Mouse (Mus musculus) kidney, adult 9 months (tissue): ENCODE data around the gene Gm10251.
"Not testable (repeated sequence)": the region's sequence is repeated elsewhere in the genome, so short reads cannot be mapped to it uniquely, and the experiment has no call there.

Experiments
- DNase-seq: peaks from one replicate; pipeline ENCODE4 v3.0.0; 2022

The Gm10251 gene

DNA sequence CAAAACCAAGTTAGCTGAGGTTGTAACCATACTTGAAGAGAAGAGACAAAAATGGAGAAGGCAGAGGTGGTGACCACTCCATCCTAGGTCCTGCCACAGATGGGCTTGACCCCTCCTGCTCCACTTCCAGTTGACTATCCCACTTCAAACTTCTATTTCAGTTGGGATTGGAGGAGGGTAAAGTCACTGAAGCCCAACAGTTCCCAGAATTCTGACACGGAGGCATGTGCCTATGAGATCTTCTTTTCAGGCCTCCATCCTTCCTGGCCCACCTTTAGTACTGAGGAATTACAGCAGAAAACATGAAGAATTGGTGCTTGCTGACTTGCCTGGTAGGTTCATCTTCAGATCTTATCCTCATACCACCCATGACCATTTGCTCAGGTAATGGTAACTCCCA is at the start of gene Gm10251:
Gene Gm10251 (minus strand): TSS at position 101 of the 400 bp plus-strand sequence.
- not testable (repeated sequence) for DNase-seq

DNA sequence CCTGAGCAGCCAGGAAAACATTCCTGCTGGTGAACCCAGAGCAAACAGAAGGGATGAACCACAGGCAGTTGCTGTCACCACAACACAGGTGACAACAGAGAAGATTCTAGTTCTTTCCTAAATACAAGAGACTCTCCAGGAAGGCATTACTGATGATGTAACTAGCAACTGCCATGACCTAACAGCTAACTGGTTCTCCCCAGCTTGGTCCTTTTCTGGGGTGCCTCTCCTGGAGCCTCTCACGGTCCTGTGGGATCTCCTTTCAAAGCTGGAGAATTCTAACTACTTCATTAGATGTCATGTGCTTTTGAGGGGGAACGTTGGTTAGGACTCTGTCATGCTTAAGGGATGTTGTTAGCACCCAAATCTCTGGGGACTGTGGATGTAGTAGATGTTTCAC is 36.2 kb upstream of the Gm10251 start, which contains the start of gene Gm8050:
Gene Gm8050 (minus strand): TSS at position 101 of the 400 bp plus-strand sequence.
- not testable (repeated sequence) for DNase-seq

DNA sequence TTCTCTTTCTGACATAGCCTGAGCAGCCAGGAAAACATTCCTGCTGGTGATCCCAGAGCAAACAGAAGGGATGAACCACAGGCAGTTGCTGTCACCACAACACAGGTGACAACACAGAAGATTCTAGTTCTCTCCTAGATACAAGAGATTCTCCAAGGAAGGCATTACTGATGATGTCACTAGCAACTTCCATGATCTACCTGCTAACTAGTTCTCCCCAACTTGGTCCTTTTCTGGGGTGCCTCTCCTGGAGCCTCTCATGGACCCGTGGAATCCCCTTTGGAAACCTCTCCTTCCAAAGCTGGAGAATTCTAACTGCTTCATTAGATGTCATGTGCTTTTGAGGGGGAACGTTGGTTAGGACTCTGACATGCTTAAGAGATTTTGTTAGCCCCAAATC is 61.7 kb downstream of the Gm10251 start, which contains the start of gene Gm3460:
Gene Gm3460 (minus strand): TSS at position 101 of the 400 bp plus-strand sequence.
- DNase-seq: not testable (repeated sequence)

DNA sequence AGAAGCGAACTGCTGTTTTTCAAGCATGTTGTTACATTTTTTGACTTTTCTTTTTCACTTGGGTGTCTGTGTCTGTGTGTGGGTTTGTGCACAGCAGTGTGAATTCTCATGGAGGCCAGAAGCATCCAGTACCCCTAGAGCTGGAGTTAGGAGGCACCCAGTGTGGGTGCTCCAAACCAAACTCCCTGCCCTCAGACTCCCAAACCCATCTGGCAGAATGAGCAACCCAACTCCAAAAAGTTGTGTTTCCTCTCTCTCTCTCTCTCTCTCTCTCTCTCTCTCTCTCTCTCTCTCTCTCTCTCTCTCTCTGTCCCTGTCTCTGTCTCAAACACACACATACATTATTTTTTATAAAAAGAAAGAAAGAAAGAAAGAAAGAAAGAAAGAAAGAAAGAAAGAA is 77.5 kb downstream of the Gm10251 start:
- peak; percentile 0 for DNase-seq

DNA sequence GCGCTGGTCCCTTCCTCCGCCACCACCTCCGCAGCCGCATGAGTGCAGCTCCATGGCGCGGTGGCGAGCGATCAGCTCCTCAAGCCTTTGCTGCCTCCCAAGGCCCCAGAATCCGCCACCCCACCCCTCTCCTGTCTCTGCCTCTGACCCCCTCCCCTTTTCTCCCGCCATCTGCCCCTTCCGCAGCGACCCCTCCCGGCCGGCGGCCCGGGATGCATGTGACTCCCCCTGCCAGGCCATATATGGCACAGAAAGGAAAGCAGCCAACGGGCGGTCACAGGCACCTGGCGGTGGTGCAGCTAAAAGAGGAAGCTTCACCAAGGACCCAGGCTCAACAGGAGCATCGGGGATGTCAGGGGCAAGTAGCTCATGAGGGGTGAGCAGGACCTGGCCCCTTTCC is 79.0 kb downstream of the Gm10251 start:
- DNase-seq: peak; percentile 0

DNA sequence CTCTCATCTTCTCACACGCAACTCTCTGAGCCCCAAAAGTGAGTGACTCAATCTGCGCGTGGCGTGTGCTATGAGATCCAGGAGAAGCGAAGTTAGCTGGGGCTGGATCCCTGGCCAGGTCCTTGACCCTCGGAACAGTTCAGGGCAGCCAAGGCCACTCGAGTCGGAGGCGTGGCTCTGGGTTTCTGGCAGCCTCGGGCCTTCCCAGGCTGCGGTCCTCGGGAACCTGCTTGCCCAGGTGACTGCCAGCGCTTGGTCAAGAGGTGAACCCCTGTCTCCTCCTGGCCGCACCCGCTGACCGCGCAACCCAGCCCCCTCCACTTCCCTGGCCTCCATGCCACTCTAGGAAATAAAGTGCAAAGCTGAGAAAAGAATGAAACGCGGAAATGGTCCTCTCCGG is 79.4 kb downstream of the Gm10251 start:
- DNase-seq: peak; percentile 27

DNA sequence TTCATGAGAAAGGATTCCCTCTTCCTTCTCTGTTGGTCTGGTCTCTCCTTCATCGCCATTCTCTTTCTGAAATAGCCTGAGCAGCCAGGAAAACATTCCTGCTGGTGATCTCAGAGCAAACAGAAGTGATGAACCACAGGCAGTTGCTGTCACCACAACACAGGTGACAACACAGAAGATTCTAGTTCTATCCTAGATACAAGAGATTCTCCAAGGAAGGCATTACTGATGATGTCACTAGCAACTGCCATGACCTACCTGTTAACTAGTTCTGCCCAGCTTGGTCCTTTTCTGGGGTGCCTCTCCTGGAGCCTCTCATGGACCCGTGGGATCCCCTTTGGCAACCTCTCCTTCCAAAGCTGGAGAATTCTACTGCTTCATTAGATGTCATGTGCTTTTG is 93.5 kb downstream of the Gm10251 start, which contains the start of gene Gm3629:
Gene Gm3629 (minus strand): TSS at position 101 of the 400 bp plus-strand sequence.
- DNase-seq: not testable (repeated sequence)
